Mouse (Mus musculus) cortical plate, adult 2 months (tissue): ENCODE results near the gene Il9. TPM values are rescaled to one million over a fixed set of nuclear protein-coding genes. Genes with fewer than 3 reads are reported as not detected.

Experiments
- H3K27ac ChIP-seq: fragments of 200-500 bp; 2 replicates; pipeline ENCODE4 v1.5.1; 2012; ENCODE audit warnings: low read length, control low read depth, inconsistent platforms; ENCODE audit not compliant: insufficient read depth
- H3K4me1 ChIP-seq: fragments of 200-500 bp; 2 replicates; pipeline ENCODE4 v1.6.1; 2011; ENCODE audit warnings: low read length; ENCODE audit not compliant: control insufficient read depth, insufficient read depth
- H3K4me3 ChIP-seq: fragments of 200-500 bp; 2 replicates; pipeline ENCODE4 v1.5.1; 2011; ENCODE audit warnings: mild to moderate bottlenecking, low read length, control low read depth; ENCODE audit not compliant: insufficient read depth
- CTCF ChIP-seq: fragments of 200-500 bp; IDR thresholded peaks from 2 replicates; pipeline ENCODE4 v1.5.1; 2011; ENCODE audit warnings: mild to moderate bottlenecking, control low read depth, low read length; ENCODE audit not compliant: insufficient read depth; ENCODE audit errors: extremely low read depth
- POLR2A ChIP-seq: fragments of 200-500 bp; IDR thresholded peaks from 2 replicates; pipeline ENCODE4 v1.6.1; 2011; ENCODE audit warnings: mild to moderate bottlenecking, low read length, control low read depth; ENCODE audit not compliant: insufficient read depth; ENCODE audit errors: extremely low read depth
- polyA plus RNA-seq: library from polyadenylated mRNA; depleted of rRNA; stranded (reverse); fragments of >200 nt; gene quantifications from 2 replicates; pipeline ENCODE4 v1.2.3, GENCODE M21; 2012

Gene Il9
- polyA plus RNA-seq, 1 experiment = not detected

GRCm38 (mm10) chr13:56475363-56475762, 6.7 kb downstream of the Il9 start:
- H3K4me3 ChIP-seq = no peak overlapping the region
- no peak for TF ChIP-seq POLR2A
- TF ChIP-seq CTCF = peak; percentile 96
- H3K27ac ChIP-seq = no peak overlapping the region
- H3K4me1 ChIP-seq = no peaks in the 10 kb centered on the region

GRCm38 (mm10) chr13:56472661-56473060, 9.4 kb downstream of the Il9 start:
- H3K4me3 ChIP-seq = no peak overlapping the region
- TF ChIP-seq POLR2A (no peak), CTCF (no peak)

GRCm38 (mm10) chr13:56471951-56472350, 10.1 kb downstream of the Il9 start:
- Histone ChIP-seq H3K27ac (no peak overlapping the region), H3K4me3 (no peak overlapping the region), H3K4me1 (no peaks in the 10 kb centered on the region)
- TF ChIP-seq CTCF (no peak), POLR2A (no peak)

More at GRCm38 (mm10) chr13:56472661-56473060, 9.4 kb downstream of the Il9 start:
- H3K4me1 ChIP-seq = no peaks in the 10 kb centered on the region
- no peak overlapping the region for H3K27ac ChIP-seq

- TF ChIP-seq POLR2A = no peak
- no peak for TF ChIP-seq CTCF
- Histone ChIP-seq H3K27ac (no peak overlapping the region), H3K4me3 (no peak overlapping the region), H3K4me1 (no peaks in the 10 kb centered on the region)
Measured at GRCm38 (mm10) chr13:56471211-56471610, 10.8 kb downstream of the Il9 start.

- TF ChIP-seq CTCF = no peak
- TF ChIP-seq POLR2A = no peak
- H3K27ac ChIP-seq = no peak overlapping the region
- H3K4me1 ChIP-seq = no peaks in the 10 kb centered on the region
- no peak overlapping the region for H3K4me3 ChIP-seq
Measured at GRCm38 (mm10) chr13:56468536-56468935, 13.5 kb downstream of the Il9 start.

- Histone ChIP-seq H3K4me1 (no peaks in the 10 kb centered on the region), H3K4me3 (no peak overlapping the region), H3K27ac (no peak overlapping the region)
- TF ChIP-seq POLR2A (no peak), CTCF (no peak)
Measured at GRCm38 (mm10) chr13:56467786-56468185, 14.3 kb downstream of the Il9 start.

- no peak for TF ChIP-seq POLR2A
- no peak for TF ChIP-seq CTCF
- Histone ChIP-seq H3K27ac (no peak overlapping the region), H3K4me1 (no peaks in the 10 kb centered on the region), H3K4me3 (no peak overlapping the region)
Measured at GRCm38 (mm10) chr13:56463750-56464149, 18.3 kb downstream of the Il9 start.

- Histone ChIP-seq H3K4me1 (no peaks in the 10 kb centered on the region), H3K27ac (no peak overlapping the region), H3K4me3 (no peak overlapping the region)
- TF ChIP-seq POLR2A (no peak), CTCF (no peak)
Measured at GRCm38 (mm10) chr13:56463261-56463660, 18.8 kb downstream of the Il9 start.

GRCm38 (mm10) chr13:56462791-56463190, 19.3 kb downstream of the Il9 start:
- Histone ChIP-seq H3K27ac (no peak overlapping the region), H3K4me1 (no peaks in the 10 kb centered on the region), H3K4me3 (no peak overlapping the region)
- TF ChIP-seq CTCF (no peak), POLR2A (no peak)

- Histone ChIP-seq H3K4me3 (no peak overlapping the region), H3K27ac (no peak overlapping the region), H3K4me1 (no peaks in the 10 kb centered on the region)
- no peak for TF ChIP-seq CTCF
- no peak for TF ChIP-seq POLR2A
Measured at GRCm38 (mm10) chr13:56461460-56461859, 20.6 kb downstream of the Il9 start.
